Mouse (Mus musculus): ENCODE data around the gene Nol4l. TPM values are rescaled to one million over a fixed set of nuclear protein-coding genes. Genes with fewer than 3 reads are reported as not detected.

Nol4l gene
- total and polyA plus RNA-seq, 3 experiments = 3.5 to 4.4 (median 3.9) TPM

GRCm38 (mm10) chr2:153481108-153481860 lies 48.5 kb downstream of the Nol4l start:
- no peaks in the 10 kb centered on the region for H3K36me3 ChIP-seq (ENCODE audit: control insufficient read depth, insufficient read depth, low read length)
- no peak overlapping the region for H3K4me3 ChIP-seq
- H3K9ac ChIP-seq (ENCODE audit: low read depth, low read length) = no peak overlapping the region
- no peak overlapping the region for H3K27ac ChIP-seq
- no peak for DNase-seq
- H3K4me1 ChIP-seq (ENCODE audit: control insufficient read depth, insufficient read depth, low read length) = no peaks in the 10 kb centered on the region
- intact Hi-C loops (cut with DNase I) = no loop called here
- H3K79me2 ChIP-seq (replicated peaks; ENCODE audit: control insufficient read depth, insufficient read depth, low read length) = no peaks in the 10 kb centered on the region
- H3K27me3 ChIP-seq (ENCODE audit: control insufficient read depth, insufficient read depth, low read length) = no peaks in the 10 kb centered on the region
- WGBS = 81% methylated on average over 7 of the region's 7 CpGs
- TF ChIP-seq POLR2A (IDR thresholded peaks at IDR 0.05; ENCODE audit: insufficient read depth, low read depth, low read length) = no peak
- TF ChIP-seq EP300 (IDR thresholded peaks at IDR 0.05; ENCODE audit: insufficient read depth, low read depth, low read length) = no peak
- no peak for TF ChIP-seq CTCF (IDR thresholded peaks at IDR 0.05)

DNA sequence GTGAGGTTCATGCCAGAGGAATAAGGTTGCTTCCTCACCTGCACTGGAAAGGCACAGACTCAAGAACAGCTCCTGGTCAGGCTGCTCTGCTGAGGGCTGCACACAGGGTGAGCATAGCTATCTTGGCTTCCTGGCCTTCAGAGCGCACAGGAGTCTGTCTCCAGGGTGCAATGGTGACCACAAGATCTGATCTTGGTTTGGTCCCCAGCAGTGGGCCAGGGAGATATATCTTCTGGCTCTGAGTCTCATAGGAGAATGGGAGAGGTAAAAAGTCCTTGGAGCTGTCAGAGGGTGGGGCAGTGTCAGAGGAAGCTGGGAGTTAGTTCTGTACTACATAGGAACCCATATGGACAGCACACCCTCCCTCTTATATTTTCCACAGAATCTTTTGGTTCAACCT lies 50.3 kb downstream of the Nol4l start:
- 85% methylated on average over 1 of the region's 1 CpGs for WGBS
- H3K4me3 ChIP-seq = no peak overlapping the region
- TF ChIP-seq EP300 (IDR thresholded peaks at IDR 0.05; ENCODE audit: insufficient read depth, low read depth, low read length) (no peak), POLR2A (IDR thresholded peaks at IDR 0.05; ENCODE audit: insufficient read depth, low read depth, low read length) (no peak), CTCF (IDR thresholded peaks at IDR 0.05) (no peak)
- no peaks in the 10 kb centered on the region for H3K79me2 ChIP-seq (replicated peaks; ENCODE audit: control insufficient read depth, insufficient read depth, low read length)
- no peak overlapping the region for H3K27ac ChIP-seq
- no peaks in the 10 kb centered on the region for H3K27me3 ChIP-seq (ENCODE audit: control insufficient read depth, insufficient read depth, low read length)
- no peak for DNase-seq
- peaks cover 12% of the 10 kb centered on the region for H3K4me1 ChIP-seq (ENCODE audit: control insufficient read depth, insufficient read depth, low read length)
- H3K9ac ChIP-seq (ENCODE audit: low read depth, low read length) = no peak overlapping the region
- intact Hi-C loops (cut with DNase I) = no loop called here
- no peaks in the 10 kb centered on the region for H3K36me3 ChIP-seq (ENCODE audit: control insufficient read depth, insufficient read depth, low read length)

DNA sequence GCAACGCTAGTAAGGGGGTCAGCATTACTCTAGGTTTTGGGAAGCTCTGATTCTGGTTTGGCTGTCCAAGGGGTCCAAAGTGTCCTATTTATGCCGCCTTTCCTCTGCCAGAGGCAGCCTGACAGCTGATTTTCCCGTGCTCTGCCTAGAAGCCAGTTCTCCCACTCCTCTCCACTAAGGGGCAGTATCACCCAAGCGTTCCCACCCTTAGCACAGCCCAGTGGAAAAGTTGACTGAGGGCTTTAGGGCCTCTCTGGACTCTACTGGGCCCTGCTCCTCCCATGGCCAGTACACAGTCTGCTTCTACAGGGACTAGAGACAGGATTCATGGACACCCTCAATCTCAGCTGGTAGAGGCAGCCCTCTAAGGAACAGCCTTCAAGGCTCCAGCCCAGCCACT lies 51.2 kb downstream of the Nol4l start:
- intact Hi-C loops (cut with DNase I) = loop anchor here (1.0 kb wide), 1 partner anchor 108 kb away; no protein-coding TSS in a partner anchor
- no peak for TF ChIP-seq POLR2A (IDR thresholded peaks at IDR 0.05; ENCODE audit: insufficient read depth, low read depth, low read length)
- TF ChIP-seq CTCF (IDR thresholded peaks at IDR 0.05) = peak; percentile 92
- TF ChIP-seq EP300 (IDR thresholded peaks at IDR 0.05; ENCODE audit: insufficient read depth, low read depth, low read length) = peak; percentile 91; the same call in 1 of the 2 replicates
- DNase-seq = peak; percentile 62 to 77
- no peaks in the 10 kb centered on the region for H3K79me2 ChIP-seq (replicated peaks; ENCODE audit: control insufficient read depth, insufficient read depth, low read length)
- H3K36me3 ChIP-seq (ENCODE audit: control insufficient read depth, insufficient read depth, low read length) = no peaks in the 10 kb centered on the region
- H3K27ac ChIP-seq = no peak overlapping the region
- no peak overlapping the region for H3K4me3 ChIP-seq
- peaks cover 13% of the 10 kb centered on the region for H3K4me1 ChIP-seq (ENCODE audit: control insufficient read depth, insufficient read depth, low read length)
- no peaks in the 10 kb centered on the region for H3K27me3 ChIP-seq (ENCODE audit: control insufficient read depth, insufficient read depth, low read length)
- WGBS = 5% methylated on average over 4 of the region's 4 CpGs
- H3K9ac ChIP-seq (ENCODE audit: low read depth, low read length) = no peak overlapping the region

DNA sequence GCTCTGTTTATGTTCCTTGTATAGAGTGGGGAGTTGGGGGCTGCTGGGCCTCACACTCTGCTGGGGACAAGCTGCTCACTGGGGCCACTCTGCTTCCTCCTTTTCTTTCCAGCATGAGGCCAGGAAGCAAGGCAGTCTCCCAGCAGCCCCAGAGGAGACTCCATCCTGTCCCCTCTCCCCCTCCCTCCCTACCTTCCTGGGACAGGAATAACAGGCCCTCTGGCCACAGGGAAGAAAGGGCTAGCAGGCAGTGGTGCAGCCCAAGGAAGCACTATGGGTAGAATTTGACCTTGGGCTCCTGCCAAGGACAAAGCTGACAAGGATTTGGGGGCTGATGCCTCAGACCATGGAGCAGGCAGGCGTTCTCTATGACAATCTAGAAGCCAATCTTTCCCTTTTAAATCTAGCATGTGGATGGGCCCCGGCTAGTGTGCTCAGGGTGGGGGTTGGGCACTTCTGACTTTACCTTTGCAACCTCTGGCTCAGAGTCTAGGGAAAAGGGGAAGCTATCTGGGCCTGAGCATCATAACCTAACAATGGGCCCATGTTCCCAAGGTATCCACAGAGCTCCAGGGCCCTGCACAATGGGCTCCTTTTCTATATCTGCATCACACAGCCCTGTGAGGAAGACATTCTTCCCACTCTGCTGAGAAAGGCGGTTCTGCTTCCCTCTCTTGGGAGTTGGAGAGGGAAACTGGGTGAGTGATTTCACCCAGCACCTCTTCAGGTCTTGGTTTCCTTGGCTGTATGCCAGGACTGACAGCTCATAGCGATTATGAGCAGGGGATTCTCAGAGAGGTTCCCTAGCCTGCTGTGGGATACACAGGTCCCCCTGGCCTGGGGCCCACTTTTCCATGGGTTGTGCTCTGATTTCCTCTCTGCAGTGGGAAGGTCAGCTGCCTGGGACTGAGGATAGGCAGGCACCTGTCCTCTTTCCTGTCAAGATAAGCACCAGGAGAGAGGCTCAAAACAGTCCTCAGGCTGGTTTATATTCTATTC lies 54.4 kb downstream of the Nol4l start:
- peak overlapping the region; percentile 76 for H3K27ac ChIP-seq
- no peak for TF ChIP-seq POLR2A (IDR thresholded peaks at IDR 0.05; ENCODE audit: insufficient read depth, low read depth, low read length)
- TF ChIP-seq EP300 (IDR thresholded peaks at IDR 0.05; ENCODE audit: insufficient read depth, low read depth, low read length) = no peak
- no peak for TF ChIP-seq CTCF (IDR thresholded peaks at IDR 0.05)
- 22% methylated on average over 4 of the region's 4 CpGs for WGBS
- H3K36me3 ChIP-seq (ENCODE audit: control insufficient read depth, insufficient read depth, low read length) = no peaks in the 10 kb centered on the region
- intact Hi-C loops (cut with DNase I) = loop anchor here (2.0 kb wide), 1 partner anchor 15 kb away; no protein-coding TSS in a partner anchor
- no peaks in the 10 kb centered on the region for H3K27me3 ChIP-seq (ENCODE audit: control insufficient read depth, insufficient read depth, low read length)
- peak; percentile 41 to 50 for DNase-seq
- H3K9ac ChIP-seq (ENCODE audit: low read depth, low read length) = no peak overlapping the region
- peaks cover 13% of the 10 kb centered on the region for H3K4me1 ChIP-seq (ENCODE audit: control insufficient read depth, insufficient read depth, low read length)
- no peak overlapping the region for H3K4me3 ChIP-seq
- no peaks in the 10 kb centered on the region for H3K79me2 ChIP-seq (replicated peaks; ENCODE audit: control insufficient read depth, insufficient read depth, low read length)

DNA sequence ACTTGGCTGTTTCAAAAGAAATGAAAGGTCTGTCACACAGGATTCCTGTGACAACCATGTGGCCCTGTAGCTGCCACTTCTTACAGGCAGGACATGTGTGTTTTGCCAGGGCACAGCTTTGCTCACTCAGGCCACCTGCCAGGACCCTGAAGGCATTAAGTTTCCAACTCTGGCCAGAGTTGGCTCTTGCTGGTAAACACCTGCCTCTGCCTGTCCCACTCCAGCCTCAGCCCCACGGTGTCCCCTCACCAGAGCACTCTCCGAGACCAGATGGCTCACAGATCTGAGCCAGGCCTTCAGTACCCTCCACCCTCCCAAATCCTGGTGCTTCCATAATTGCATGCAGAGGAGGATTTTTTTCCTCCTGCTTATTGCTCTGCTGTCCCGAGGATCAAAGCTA lies 58.8 kb downstream of the Nol4l start:
- 71% methylated on average over 3 of the region's 3 CpGs for WGBS
- DNase-seq = no peak
- Histone ChIP-seq H3K4me1 (ENCODE audit: control insufficient read depth, insufficient read depth, low read length) (peaks cover 12% of the 10 kb centered on the region), H3K9ac (ENCODE audit: low read depth, low read length) (no peak overlapping the region), H3K27ac (no peak overlapping the region), H3K27me3 (ENCODE audit: control insufficient read depth, insufficient read depth, low read length) (no peaks in the 10 kb centered on the region), H3K4me3 (no peak overlapping the region), H3K36me3 (ENCODE audit: control insufficient read depth, insufficient read depth, low read length) (no peaks in the 10 kb centered on the region), H3K79me2 (replicated peaks; ENCODE audit: control insufficient read depth, insufficient read depth, low read length) (no peaks in the 10 kb centered on the region)
- intact Hi-C loops (cut with DNase I) = no loop called here
- TF ChIP-seq CTCF (IDR thresholded peaks at IDR 0.05) (no peak), EP300 (IDR thresholded peaks at IDR 0.05; ENCODE audit: insufficient read depth, low read depth, low read length) (no peak), POLR2A (IDR thresholded peaks at IDR 0.05; ENCODE audit: insufficient read depth, low read depth, low read length) (no peak)
